Mouse (Mus musculus) erythroblast, embryonic 14.5 days (primary cell): ENCODE measurements around the gene Abt1. TPM values are rescaled to one million over a fixed set of nuclear protein-coding genes. Genes with fewer than 3 reads are reported as not detected.
A peak's percentile ranks its signal among the peaks of the same experiment; 100 is the strongest.

ENCODE experiments used
- H3K27me3 ChIP-seq: 2 replicates; pipeline ENCODE4 v1.6.1; 2012; ENCODE audit warnings: inconsistent platforms; ENCODE audit not compliant: control insufficient read depth
- H3K36me3 ChIP-seq: 2 replicates; pipeline ENCODE4 v1.6.1; 2012; ENCODE audit warnings: mild to moderate bottlenecking, inconsistent platforms; ENCODE audit not compliant: control insufficient read depth
- H3K4me1 ChIP-seq: 2 replicates; pipeline ENCODE4 v1.6.1; 2012; ENCODE audit warnings: inconsistent platforms; ENCODE audit not compliant: control insufficient read depth
- H3K4me3 ChIP-seq: replicated peaks from 2 replicates; pipeline ENCODE3; 2012; ENCODE audit warnings: moderate library complexity, mild to moderate bottlenecking, inconsistent platforms
- H3K9me3 ChIP-seq: 2 replicates; pipeline ENCODE4 v1.6.1; 2012; ENCODE audit warnings: low read length, inconsistent platforms, mixed read lengths; ENCODE audit not compliant: control insufficient read depth
- GATA1 ChIP-seq: IDR thresholded peaks from 2 replicates; pipeline ENCODE4 v1.6.1; 2012; ENCODE audit warnings: low read length, inconsistent platforms, mixed read lengths
- TAL1 ChIP-seq: IDR thresholded peaks from 3 replicates; pipeline ENCODE4 v1.6.1; 2012; ENCODE audit warnings: low read length, inconsistent platforms, mixed read lengths
- polyA plus RNA-seq: library from polyadenylated mRNA; stranded (reverse); fragments of >175 nt; gene quantifications from 2 replicates; pipeline ENCODE4 v1.2.3, GENCODE M21; 2012

Gene Abt1
- polyA plus RNA-seq, 1 experiment: 0.76 TPM

DNA sequence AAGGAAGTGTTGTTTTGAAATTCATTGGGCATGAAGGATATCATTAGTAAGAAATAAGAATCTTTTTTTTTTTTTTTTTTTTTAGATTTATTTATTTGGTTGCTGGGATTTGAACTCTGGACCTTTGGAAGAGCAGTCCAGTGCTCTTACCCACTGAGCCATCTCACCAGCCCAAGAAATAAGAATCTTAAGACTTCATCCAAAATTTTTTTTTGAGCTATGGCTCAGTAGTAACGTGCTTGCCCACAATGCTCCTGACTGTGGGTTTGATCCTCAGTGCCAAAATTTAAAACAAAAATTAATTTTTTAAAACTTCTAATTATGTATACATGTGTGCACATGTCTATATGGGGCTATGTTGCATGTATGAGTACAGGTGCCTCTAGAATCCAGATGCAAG is 36.1 kb downstream of the Abt1 start:
- no peaks in the 10 kb centered on the region for H3K36me3 ChIP-seq
- H3K4me3 ChIP-seq: no peak overlapping the region
- no peaks in the 10 kb centered on the region for H3K4me1 ChIP-seq
- H3K27me3 ChIP-seq: peaks cover 6% of the 10 kb centered on the region
- no peak for TF ChIP-seq TAL1
- no peak for TF ChIP-seq GATA1
- H3K9me3 ChIP-seq: no peaks in the 10 kb centered on the region

DNA sequence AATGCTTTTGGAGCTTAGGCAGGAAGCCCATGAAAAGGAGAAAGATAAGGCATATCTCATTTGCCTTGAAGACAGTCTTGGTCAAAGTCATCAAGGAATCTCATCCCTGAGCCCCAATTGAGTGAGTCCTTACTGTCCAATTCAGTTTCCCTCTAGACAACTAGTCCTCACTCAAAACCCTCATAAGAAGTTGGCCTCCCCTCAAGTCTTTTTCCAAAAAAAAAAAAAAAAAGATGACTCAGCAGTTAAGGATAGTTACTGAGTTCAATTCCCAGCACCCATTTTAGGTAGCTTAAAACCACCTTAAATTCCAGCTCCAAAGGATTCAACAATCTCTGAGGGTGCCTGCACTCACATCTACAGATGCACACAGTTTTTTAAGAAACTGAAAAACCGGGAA is 40.5 kb downstream of the Abt1 start:
- Histone ChIP-seq H3K36me3 (no peaks in the 10 kb centered on the region), H3K27me3 (no peaks in the 10 kb centered on the region; the same call in none of the 2 replicates), H3K4me3 (no peak overlapping the region), H3K9me3 (no peaks in the 10 kb centered on the region), H3K4me1 (no peaks in the 10 kb centered on the region)
- TF ChIP-seq TAL1: no peak
- no peak for TF ChIP-seq GATA1

DNA sequence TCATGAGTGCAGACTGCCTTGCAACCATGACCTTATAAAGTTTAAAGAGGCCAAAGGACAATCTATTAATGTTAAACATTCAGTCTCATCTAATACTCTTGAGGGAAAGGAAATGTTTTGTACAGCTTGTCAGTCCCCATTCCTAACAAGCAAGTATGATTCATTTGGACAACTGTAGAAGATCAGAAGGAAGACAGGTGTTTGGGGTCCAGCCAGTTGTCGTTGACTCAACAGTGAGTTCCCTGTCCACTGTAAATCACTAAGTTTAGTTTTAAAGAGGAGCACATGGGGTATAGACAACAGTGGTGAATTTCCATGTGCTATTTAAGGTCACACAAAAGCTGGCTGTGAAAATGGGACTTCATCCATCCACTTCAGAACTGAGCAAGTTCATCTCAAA is 51.2 kb downstream of the Abt1 start:
- peaks cover 15% of the 10 kb centered on the region for H3K4me1 ChIP-seq
- H3K27me3 ChIP-seq: no peaks in the 10 kb centered on the region
- TF ChIP-seq GATA1 (no peak), TAL1 (no peak)
- H3K4me3 ChIP-seq: no peak overlapping the region
- no peaks in the 10 kb centered on the region for H3K9me3 ChIP-seq
- H3K36me3 ChIP-seq: peaks cover 4% of the 10 kb centered on the region

DNA sequence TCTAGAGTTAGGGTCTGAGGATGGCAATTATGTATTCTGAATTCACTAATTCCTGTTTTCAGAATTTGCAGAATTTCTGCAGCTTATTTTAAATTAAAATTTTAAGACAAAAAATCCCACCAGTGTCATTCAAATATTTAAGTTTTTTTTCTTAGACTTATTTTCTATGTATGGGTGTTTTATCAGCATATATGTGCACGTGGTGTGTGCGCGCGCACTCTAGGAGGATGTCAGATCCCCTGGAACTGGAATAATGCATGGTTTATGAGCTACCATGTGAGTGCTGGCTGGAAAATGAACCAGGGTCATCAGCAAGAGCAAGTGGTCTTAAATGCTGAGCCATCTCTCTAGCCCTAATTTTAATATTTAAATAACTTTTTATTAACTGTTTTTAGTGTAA is 53.6 kb downstream of the Abt1 start:
- TF ChIP-seq GATA1: no peak
- no peak for TF ChIP-seq TAL1
- Histone ChIP-seq H3K4me3 (peak overlapping the region; percentile 85), H3K9me3 (no peaks in the 10 kb centered on the region)

DNA sequence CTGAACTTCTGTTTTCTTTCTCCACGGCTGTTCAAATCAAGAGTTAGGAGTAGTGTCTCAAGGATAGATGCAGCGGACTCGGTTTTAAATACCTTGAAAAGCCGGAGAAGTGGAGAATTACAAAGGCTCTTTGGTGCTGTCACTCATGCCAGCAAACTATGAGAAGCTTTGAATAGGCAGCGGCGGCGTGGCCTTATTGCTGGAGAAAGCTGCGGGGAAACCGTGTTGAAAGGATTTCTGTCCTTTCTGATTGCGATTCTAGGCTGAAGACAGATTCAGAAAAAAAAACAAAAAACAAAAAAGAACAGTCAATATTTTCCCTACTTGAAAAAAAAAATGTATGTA is 54.3 kb downstream of the Abt1 start:
- TF ChIP-seq TAL1 (no peak), GATA1 (no peak)
- Histone ChIP-seq H3K4me1 (peaks cover 38% of the 10 kb centered on the region), H3K36me3 (peaks cover 21% of the 10 kb centered on the region), H3K9me3 (no peaks in the 10 kb centered on the region), H3K27me3 (no peaks in the 10 kb centered on the region), H3K4me3 (peak overlapping the region; percentile 85)

More for the DNA sequence above, 53.6 kb downstream of the Abt1 start:
- Histone ChIP-seq H3K27me3 (no peaks in the 10 kb centered on the region), H3K4me1 (peaks cover 33% of the 10 kb centered on the region), H3K36me3 (peaks cover 15% of the 10 kb centered on the region)

DNA sequence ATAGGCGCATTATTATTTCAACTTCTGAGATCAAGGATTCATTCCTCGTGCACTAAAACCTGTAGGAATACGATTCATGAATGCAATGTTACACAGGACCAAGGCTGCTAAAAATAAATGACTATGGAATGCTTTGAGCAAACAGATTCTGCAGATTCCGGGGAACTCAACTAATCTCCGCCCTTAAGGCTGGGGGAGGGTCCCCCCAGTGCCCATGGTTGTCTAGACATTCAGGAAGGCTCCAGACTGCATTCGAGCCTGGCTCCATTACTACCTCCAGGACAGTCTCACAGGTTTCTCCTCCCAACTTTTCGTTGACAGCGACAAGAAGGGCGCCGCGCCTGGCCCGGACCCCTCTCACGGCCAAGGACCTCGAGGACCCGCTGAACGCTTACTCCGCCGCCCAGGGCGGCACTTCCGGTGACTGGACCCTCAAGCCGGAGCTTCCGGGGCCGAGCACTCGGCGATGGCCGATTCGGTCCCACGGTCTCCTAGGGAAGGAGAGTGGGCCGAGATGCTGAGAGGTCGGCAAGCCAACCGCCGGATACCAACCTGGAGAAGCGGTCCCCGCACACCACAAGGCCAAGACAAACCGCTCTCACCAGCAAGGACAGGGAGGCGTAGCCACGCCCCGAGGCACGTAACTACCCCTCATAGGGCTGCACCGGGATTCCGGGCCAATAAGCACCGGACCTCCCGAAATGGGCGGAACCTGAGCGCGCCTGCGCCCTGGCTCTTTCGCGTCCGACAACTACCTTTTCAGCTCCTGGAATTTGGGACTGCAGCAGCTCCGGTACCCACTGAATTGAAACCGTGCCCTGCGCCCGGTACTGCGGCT is 54.9 kb downstream of the Abt1 start, which contains the start of gene Zfp322a:
Gene Zfp322a (minus strand): TSS at position 626 of the 838 bp plus-strand sequence.
- peaks cover 25% of the 10 kb centered on the region for H3K36me3 ChIP-seq
- H3K4me1 ChIP-seq: peaks cover 44% of the 10 kb centered on the region
- H3K27me3 ChIP-seq: no peaks in the 10 kb centered on the region
- peak within 1 kb of the TSS; percentile 85 for H3K4me3 ChIP-seq
- H3K9me3 ChIP-seq: no peaks in the 10 kb centered on the region
- no peak for TF ChIP-seq GATA1
- TF ChIP-seq TAL1: no peak

Other genes starting within 250 kb of the Abt1 start
- gene Vmn1r220, start 235.9 kb downstream of the Abt1 start, polyA plus RNA-seq: not detected in 2 replicates
- gene Vmn1r221, start 209.7 kb downstream of the Abt1 start, polyA plus RNA-seq: not detected in 2 replicates
- gene Vmn1r222, start 187.9 kb downstream of the Abt1 start, polyA plus RNA-seq: not detected in 2 replicates
- not detected in 2 replicates for gene Vmn1r223, start 176.7 kb downstream of the Abt1 start, polyA plus RNA-seq
- 0.01 TPM in 2 replicates for gene Zfp322a, start 54.7 kb downstream of the Abt1 start, polyA plus RNA-seq
- gene Btn1a1, start 42.0 kb upstream of the Abt1 start, polyA plus RNA-seq: 0.15 and 0.16 TPM in 2 replicates
- gene Btn2a2, start 65.0 kb upstream of the Abt1 start, polyA plus RNA-seq: not detected in 2 replicates
- gene Hist1h4h, start 107.2 kb upstream of the Abt1 start, polyA plus RNA-seq: 10.1 and 19.7 TPM in 2 replicates
- 52.5 and 62.7 TPM in 2 replicates for gene Hist1h2af, start 110.0 kb upstream of the Abt1 start, polyA plus RNA-seq
- 8.8 and 11.7 TPM in 2 replicates for gene Hist1h3g, start 111.6 kb upstream of the Abt1 start, polyA plus RNA-seq
- 0.43 and 3.0 TPM in 2 replicates for gene Hist1h2bh, start 119.5 kb upstream of the Abt1 start, polyA plus RNA-seq
- 1.3 and 3.3 TPM in 2 replicates for gene Hist1h3f, start 120.2 kb upstream of the Abt1 start, polyA plus RNA-seq
- 8.3 and 13.8 TPM in 2 replicates for gene Hist1h4f, start 127.8 kb upstream of the Abt1 start, polyA plus RNA-seq
- gene Hist1h1d, start 129.4 kb upstream of the Abt1 start, polyA plus RNA-seq: 0.51 and 0.95 TPM in 2 replicates
- 2.9 and 16.6 TPM in 2 replicates for gene Hist1h3e, start 138.5 kb upstream of the Abt1 start, polyA plus RNA-seq
- 3.6 and 5.2 TPM in 2 replicates for gene Hist1h2ae, start 147.4 kb upstream of the Abt1 start, polyA plus RNA-seq
- 14.5 and 18.7 TPM in 2 replicates for gene Hist1h2bg, start 147.5 kb upstream of the Abt1 start, polyA plus RNA-seq
- 6.6 and 15.6 TPM in 2 replicates for gene Hist1h2bf, start 150.3 kb upstream of the Abt1 start, polyA plus RNA-seq
- gene Hist1h2ad, start 150.5 kb upstream of the Abt1 start, polyA plus RNA-seq: 5.1 and 8.3 TPM in 2 replicates
- gene Hist1h3d, start 151.9 kb upstream of the Abt1 start, polyA plus RNA-seq: 1.6 and 4.7 TPM in 2 replicates
- 5.1 and 11.8 TPM in 2 replicates for gene Hist1h4d, start 157.7 kb upstream of the Abt1 start, polyA plus RNA-seq
- gene Hist1h2be, start 197.3 kb upstream of the Abt1 start, polyA plus RNA-seq: 0.33 and 0.67 TPM in 2 replicates
- 2.8 and 8.5 TPM in 2 replicates for gene Hist1h1e, start 198.7 kb upstream of the Abt1 start, polyA plus RNA-seq